Mouse (Mus musculus): ENCODE data around the gene Anxa9. TPM values are rescaled to one million over a fixed set of nuclear protein-coding genes. Genes with fewer than 3 reads are reported as not detected.

The Anxa9 gene
- polyA plus RNA-seq, 1 experiment from 2014 or later: 1.2 TPM

GRCm38 (mm10) chr3:95273471-95273870 lies 33.5 kb downstream of the Anxa9 start:
- Histone ChIP-seq H3K27me3 (ENCODE audit: control insufficient read depth, insufficient read depth, low read length) (no peaks in the 10 kb centered on the region), H3K4me3 (ENCODE audit: low read depth, low read length) (no peak overlapping the region), H3K27ac (ENCODE audit: low read depth, low read length) (no peak overlapping the region), H3K4me1 (ENCODE audit: control insufficient read depth, insufficient read depth, low read length) (no peaks in the 10 kb centered on the region), H3K9me3 (ENCODE audit: control insufficient read depth, low read length) (no peaks in the 10 kb centered on the region), H3K9ac (ENCODE audit: low read length) (no peak overlapping the region), H3K36me3 (ENCODE audit: control insufficient read depth, insufficient read depth, low read length) (no peaks in the 10 kb centered on the region; the same call in 1 of the 2 replicates), H3K4me2 (ENCODE audit: low read depth) (no peak overlapping the region)
- DNase-seq (ENCODE audit: low spot score) (no peak), ATAC-seq (ENCODE audit: insufficient read depth, low FRiP score, low TSS enrichment) (no peak)
- WGBS: 96% methylated on average over 5 of the region's 5 CpGs

DNA sequence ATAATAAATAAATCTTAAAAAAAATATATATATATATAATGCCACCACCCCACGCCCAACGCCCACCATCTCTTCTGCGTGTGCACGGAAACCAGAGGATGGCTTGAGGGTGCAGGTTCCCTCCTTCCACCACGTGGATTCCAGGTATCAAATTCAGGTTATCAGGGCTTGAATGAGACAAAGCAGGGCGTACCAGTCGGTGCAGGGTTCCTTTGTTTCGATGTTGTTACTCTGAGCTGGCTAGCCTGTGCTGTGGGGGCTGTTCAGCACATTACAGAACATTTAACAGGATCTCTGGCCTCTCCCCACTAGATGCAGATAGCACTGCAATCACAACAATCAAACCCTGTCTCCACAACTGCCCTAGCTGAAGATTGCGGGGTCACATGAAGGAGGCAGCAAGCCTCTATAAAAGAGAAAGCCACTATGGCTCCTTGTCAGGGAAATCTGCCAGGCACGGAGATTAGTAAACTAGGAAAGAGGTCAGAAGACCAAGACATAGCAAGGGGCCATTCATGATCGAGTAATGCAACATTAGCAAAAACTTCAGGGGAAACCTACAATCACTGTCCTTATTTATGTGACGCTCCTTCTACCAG lies 36.1 kb downstream of the Anxa9 start:
- H3K4me2 ChIP-seq (ENCODE audit: low read depth): no peak overlapping the region
- H3K9ac ChIP-seq (ENCODE audit: low read length): no peak overlapping the region
- ATAC-seq (ENCODE audit: insufficient read depth, low FRiP score, low TSS enrichment): no peak
- no peak for DNase-seq (ENCODE audit: low spot score)
- no peaks in the 10 kb centered on the region for H3K27me3 ChIP-seq (ENCODE audit: control insufficient read depth, insufficient read depth, low read length)
- H3K36me3 ChIP-seq (ENCODE audit: control insufficient read depth, insufficient read depth, low read length): no peaks in the 10 kb centered on the region; the same call in 1 of the 2 replicates
- H3K4me1 ChIP-seq (ENCODE audit: control insufficient read depth, insufficient read depth, low read length): no peaks in the 10 kb centered on the region
- no peak overlapping the region for H3K27ac ChIP-seq (ENCODE audit: low read depth, low read length)
- no peak overlapping the region for H3K4me3 ChIP-seq (ENCODE audit: low read depth, low read length)
- 89% methylated on average over 12 of the region's 12 CpGs for WGBS
- no peaks in the 10 kb centered on the region for H3K9me3 ChIP-seq (ENCODE audit: control insufficient read depth, low read length)

DNA sequence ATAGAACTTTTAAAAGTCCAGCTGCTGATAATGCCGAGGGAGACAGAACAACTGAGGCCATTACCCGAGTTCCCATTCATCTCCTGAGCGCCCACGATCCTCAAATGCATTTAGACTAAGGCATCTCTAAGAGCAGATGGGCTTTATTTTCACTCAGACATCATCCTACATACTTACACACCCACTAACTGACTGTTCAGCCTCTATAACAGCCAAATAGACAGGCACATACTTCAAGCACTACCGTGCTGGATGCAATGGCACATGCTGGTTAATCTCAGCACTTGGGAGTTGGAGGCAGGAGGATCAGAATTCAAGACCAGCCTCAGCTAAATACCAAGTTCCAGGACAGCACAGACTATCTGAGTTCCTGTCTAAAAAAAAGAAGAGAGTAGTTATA lies 37.2 kb downstream of the Anxa9 start:
- no peaks in the 10 kb centered on the region for H3K9me3 ChIP-seq (ENCODE audit: control insufficient read depth, low read length)
- H3K27ac ChIP-seq (ENCODE audit: low read depth, low read length): no peak overlapping the region
- H3K9ac ChIP-seq (ENCODE audit: low read length): no peak overlapping the region
- no peaks in the 10 kb centered on the region for H3K4me1 ChIP-seq (ENCODE audit: control insufficient read depth, insufficient read depth, low read length)
- H3K27me3 ChIP-seq (ENCODE audit: control insufficient read depth, insufficient read depth, low read length): no peaks in the 10 kb centered on the region
- ATAC-seq (ENCODE audit: insufficient read depth, low FRiP score, low TSS enrichment) (no peak), DNase-seq (ENCODE audit: low spot score) (no peak)
- no peak overlapping the region for H3K4me3 ChIP-seq (ENCODE audit: low read depth, low read length)
- 86% methylated on average over 5 of the region's 5 CpGs for WGBS
- no peaks in the 10 kb centered on the region; the same call in 1 of the 2 replicates for H3K36me3 ChIP-seq (ENCODE audit: control insufficient read depth, insufficient read depth, low read length)
- H3K4me2 ChIP-seq (ENCODE audit: low read depth): no peak overlapping the region

DNA sequence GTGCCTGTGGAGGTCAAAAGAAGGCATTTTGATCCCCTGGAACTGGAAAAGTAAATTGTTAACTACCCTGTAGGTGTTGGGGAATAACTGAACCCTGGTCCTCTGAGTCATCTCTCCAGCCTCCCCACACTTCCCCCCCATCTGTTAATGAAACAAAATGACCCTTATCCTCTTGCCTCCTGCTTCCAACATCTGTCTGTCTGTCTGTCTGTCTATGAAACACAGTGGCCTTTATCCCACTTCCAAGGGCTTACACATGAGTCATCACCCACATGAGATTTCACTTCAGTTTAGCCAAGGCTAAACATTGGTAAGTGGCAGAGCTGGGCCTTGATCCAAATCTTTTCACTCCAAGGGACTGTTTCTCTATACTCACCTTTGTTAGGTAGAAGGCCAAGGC lies 39.1 kb downstream of the Anxa9 start:
- H3K4me2 ChIP-seq (ENCODE audit: low read depth): no peak overlapping the region
- H3K27ac ChIP-seq (ENCODE audit: low read depth, low read length): no peak overlapping the region
- H3K4me3 ChIP-seq (ENCODE audit: low read depth, low read length): no peak overlapping the region
- H3K9ac ChIP-seq (ENCODE audit: low read length): no peak overlapping the region
- peaks cover 2% of the 10 kb centered on the region; the same call in 1 of the 2 replicates for H3K36me3 ChIP-seq (ENCODE audit: control insufficient read depth, insufficient read depth, low read length)
- no peaks in the 10 kb centered on the region for H3K4me1 ChIP-seq (ENCODE audit: control insufficient read depth, insufficient read depth, low read length)
- no peaks in the 10 kb centered on the region for H3K27me3 ChIP-seq (ENCODE audit: control insufficient read depth, insufficient read depth, low read length)
- no peaks in the 10 kb centered on the region for H3K9me3 ChIP-seq (ENCODE audit: control insufficient read depth, low read length)
- DNase-seq (ENCODE audit: low spot score) (no peak), ATAC-seq (ENCODE audit: insufficient read depth, low FRiP score, low TSS enrichment) (no peak)

GRCm38 (mm10) chr3:95266052-95266451 lies 40.9 kb downstream of the Anxa9 start:
- H3K27me3 ChIP-seq (ENCODE audit: control insufficient read depth, insufficient read depth, low read length): no peaks in the 10 kb centered on the region
- ATAC-seq (ENCODE audit: insufficient read depth, low FRiP score, low TSS enrichment) (no peak), DNase-seq (ENCODE audit: low spot score) (no peak)
- no peak overlapping the region for H3K27ac ChIP-seq (ENCODE audit: low read depth, low read length)
- no peak overlapping the region for H3K4me3 ChIP-seq (ENCODE audit: low read depth, low read length)
- H3K9ac ChIP-seq (ENCODE audit: low read length): no peak overlapping the region
- WGBS: 95% methylated on average over 3 of the region's 3 CpGs
- H3K36me3 ChIP-seq (ENCODE audit: control insufficient read depth, insufficient read depth, low read length): peaks cover 4% of the 10 kb centered on the region
- H3K4me2 ChIP-seq (ENCODE audit: low read depth): no peak overlapping the region
- no peaks in the 10 kb centered on the region for H3K9me3 ChIP-seq (ENCODE audit: control insufficient read depth, low read length)
- no peaks in the 10 kb centered on the region for H3K4me1 ChIP-seq (ENCODE audit: control insufficient read depth, insufficient read depth, low read length)

DNA sequence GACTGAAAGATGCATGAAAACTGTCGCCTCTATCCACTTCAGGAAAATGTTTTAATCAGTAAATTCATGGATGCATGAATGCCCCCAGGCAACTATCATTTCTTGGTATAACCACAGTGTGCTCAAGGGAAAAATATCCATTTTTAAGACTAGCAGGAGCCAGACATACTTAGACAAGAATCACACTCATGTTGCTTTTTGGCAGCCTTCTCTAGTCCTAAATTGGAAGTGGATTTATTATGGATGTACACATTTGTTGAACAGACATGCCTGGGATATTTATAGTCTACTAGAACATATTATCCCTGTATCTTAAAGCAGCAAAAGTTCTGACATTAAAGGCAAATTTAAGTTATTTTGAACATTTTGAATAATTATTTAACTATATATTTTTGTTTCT lies 42.3 kb downstream of the Anxa9 start:
- ATAC-seq (ENCODE audit: insufficient read depth, low FRiP score, low TSS enrichment): no peak
- Histone ChIP-seq H3K27me3 (ENCODE audit: control insufficient read depth, insufficient read depth, low read length) (no peaks in the 10 kb centered on the region), H3K36me3 (ENCODE audit: control insufficient read depth, insufficient read depth, low read length) (peaks cover 7% of the 10 kb centered on the region), H3K9ac (ENCODE audit: low read length) (no peak overlapping the region), H3K4me2 (ENCODE audit: low read depth) (no peak overlapping the region), H3K27ac (ENCODE audit: low read depth, low read length) (no peak overlapping the region), H3K4me3 (ENCODE audit: low read depth, low read length) (no peak overlapping the region), H3K9me3 (ENCODE audit: control insufficient read depth, low read length) (no peaks in the 10 kb centered on the region), H3K4me1 (ENCODE audit: control insufficient read depth, insufficient read depth, low read length) (no peaks in the 10 kb centered on the region)
- WGBS: 82% methylated on average over 1 of the region's 1 CpGs
- no peak for DNase-seq (ENCODE audit: low spot score)

GRCm38 (mm10) chr3:95263089-95263739 lies 43.8 kb downstream of the Anxa9 start:
- no peak overlapping the region for H3K4me3 ChIP-seq (ENCODE audit: low read depth, low read length)
- peaks cover 13% of the 10 kb centered on the region for H3K36me3 ChIP-seq (ENCODE audit: control insufficient read depth, insufficient read depth, low read length)
- H3K4me1 ChIP-seq (ENCODE audit: control insufficient read depth, insufficient read depth, low read length): no peaks in the 10 kb centered on the region
- DNase-seq (ENCODE audit: low spot score): peak; percentile 61
- no peak for ATAC-seq (ENCODE audit: insufficient read depth, low FRiP score, low TSS enrichment)
- no peaks in the 10 kb centered on the region for H3K27me3 ChIP-seq (ENCODE audit: control insufficient read depth, insufficient read depth, low read length)
- no peaks in the 10 kb centered on the region for H3K9me3 ChIP-seq (ENCODE audit: control insufficient read depth, low read length)
- no peak overlapping the region for H3K9ac ChIP-seq (ENCODE audit: low read length)
- no peak overlapping the region for H3K27ac ChIP-seq (ENCODE audit: low read depth, low read length)
- H3K4me2 ChIP-seq (ENCODE audit: low read depth): no peak overlapping the region
- 46% methylated on average over 11 of the region's 11 CpGs for WGBS

- no peak overlapping the region for H3K4me3 ChIP-seq (ENCODE audit: low read depth, low read length)
- H3K4me2 ChIP-seq (ENCODE audit: low read depth): no peak overlapping the region
- H3K36me3 ChIP-seq (ENCODE audit: control insufficient read depth, insufficient read depth, low read length): peaks cover 17% of the 10 kb centered on the region
- no peaks in the 10 kb centered on the region for H3K27me3 ChIP-seq (ENCODE audit: control insufficient read depth, insufficient read depth, low read length)
- no peak overlapping the region for H3K27ac ChIP-seq (ENCODE audit: low read depth, low read length)
- 90% methylated on average over 4 of the region's 4 CpGs for WGBS
- DNase-seq (ENCODE audit: low spot score): no peak
- no peak for ATAC-seq (ENCODE audit: insufficient read depth, low FRiP score, low TSS enrichment)
- no peaks in the 10 kb centered on the region for H3K4me1 ChIP-seq (ENCODE audit: control insufficient read depth, insufficient read depth, low read length)
- no peaks in the 10 kb centered on the region for H3K9me3 ChIP-seq (ENCODE audit: control insufficient read depth, low read length)
- H3K9ac ChIP-seq (ENCODE audit: low read length): no peak overlapping the region
Observed at GRCm38 (mm10) chr3:95261975-95262374, 45.0 kb downstream of the Anxa9 start.

- Histone ChIP-seq H3K4me1 (ENCODE audit: control insufficient read depth, insufficient read depth, low read length) (no peaks in the 10 kb centered on the region), H3K9me3 (ENCODE audit: control insufficient read depth, low read length) (no peaks in the 10 kb centered on the region), H3K4me2 (ENCODE audit: low read depth) (no peak overlapping the region), H3K36me3 (ENCODE audit: control insufficient read depth, insufficient read depth, low read length) (peaks cover 22% of the 10 kb centered on the region), H3K27me3 (ENCODE audit: control insufficient read depth, insufficient read depth, low read length) (no peaks in the 10 kb centered on the region), H3K27ac (ENCODE audit: low read depth, low read length) (no peak overlapping the region), H3K9ac (ENCODE audit: low read length) (no peak overlapping the region), H3K4me3 (ENCODE audit: low read depth, low read length) (no peak overlapping the region)
- ATAC-seq (ENCODE audit: insufficient read depth, low FRiP score, low TSS enrichment) (no peak), DNase-seq (ENCODE audit: low spot score) (no peak)
- WGBS: 79% methylated on average over 5 of the region's 5 CpGs
Observed at GRCm38 (mm10) chr3:95256931-95257330, 50.0 kb downstream of the Anxa9 start.

Data from neural tube, embryonic 11.5 days (tissue).